In the genomic region with DNA sequence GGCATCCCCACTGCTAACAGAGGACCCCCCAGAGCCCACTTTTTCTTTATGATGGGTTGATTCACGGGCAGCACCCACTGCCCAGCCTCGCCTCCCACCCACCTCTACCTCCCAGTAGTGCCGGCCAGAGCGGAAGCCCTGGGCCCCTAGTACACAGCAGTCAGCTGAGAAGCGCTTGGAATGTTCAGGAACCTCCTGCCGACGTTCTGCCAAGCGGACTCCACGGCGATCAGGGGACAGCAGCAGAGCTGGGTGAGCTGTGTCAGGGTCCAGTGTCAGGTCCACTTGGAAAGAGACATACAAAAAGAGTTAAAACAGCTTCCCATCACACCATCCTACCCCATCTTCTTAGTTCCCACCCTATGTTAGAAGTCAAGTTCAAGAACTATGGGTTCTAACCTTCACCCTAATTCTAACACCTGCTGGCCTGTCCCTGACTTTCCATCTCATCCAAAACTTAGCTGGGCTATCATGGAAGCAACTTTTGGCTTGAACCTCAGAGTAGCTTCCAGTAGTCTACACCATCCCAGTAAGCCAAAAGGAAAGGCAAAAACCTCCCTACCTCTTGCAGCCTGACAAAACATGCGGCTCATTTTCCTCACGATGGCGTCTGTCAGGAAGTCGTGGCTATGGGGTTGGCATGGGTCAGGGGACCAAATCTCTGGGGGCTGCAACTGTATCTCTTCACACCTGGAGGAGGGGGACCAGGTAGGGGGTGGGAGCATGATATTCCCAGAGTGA, we compare ENCODE assay signal across 10 mouse cellular contexts. TPM values are rescaled to one million over a fixed set of nuclear protein-coding genes. Genes with fewer than 3 reads are reported as not detected.
DNase-seq lines count a peak whose midpoint lies in the region; ATAC-seq lines count a peak whose summit lies in the region.
"Had no signal": no experiment of that assay in that cellular context is flagged by ENCODE, and none has a peak within 500 bp of the region (broad histone marks: within the 10 kb centered on the region; RNA-seq: fewer than 3 reads in every experiment).

No protein-coding gene starts in this region.

- H3K4me1 ChIP-seq in heart, embryonic 12.5 days (replicated peaks) = peaks cover 11% of the 10 kb centered on the region; the same call in 1 of the 2 replicates
- peaks cover under 1% of the 10 kb centered on the region; the same call in 1 of the 2 replicates for H3K4me1 ChIP-seq in neural tube, embryonic 12.5 days
- 0 out of 2 replicates have a peak, but pooled peaks cover 6% of the 10 kb centered on the region for H3K4me1 ChIP-seq in limb, embryonic 12.5 days (replicated peaks)

- 64% methylated on average over 14 of the region's 14 CpGs for WGBS in heart, embryonic 12.5 days
- 75% methylated on average over 14 of the region's 14 CpGs for WGBS in neural tube, embryonic 12.5 days
- 69% methylated on average over 14 of the region's 14 CpGs for WGBS in limb, embryonic 12.5 days

- H3K4me2 ChIP-seq in heart, embryonic 12.5 days = no peak overlapping the region
- no peak overlapping the region for H3K4me2 ChIP-seq in neural tube, embryonic 12.5 days (replicated peaks)
- H3K4me2 ChIP-seq in limb, embryonic 12.5 days = no peak overlapping the region
- H3K4me2 ChIP-seq: stomach, embryonic 15.5 days had no signal

- H3K27me3 ChIP-seq in heart, embryonic 12.5 days (replicated peaks) = no peaks in the 10 kb centered on the region
- H3K27me3 ChIP-seq in neural tube, embryonic 12.5 days (replicated peaks) = no peaks in the 10 kb centered on the region
- no peaks in the 10 kb centered on the region for H3K27me3 ChIP-seq in limb, embryonic 12.5 days
- H3K27me3 ChIP-seq: stomach, embryonic 15.5 days had no signal

- no peak for DNase-seq in heart, postnatal 4 days
- DNase-seq in neural tube, embryonic 10.5 days (ENCODE audit: extremely low spot score, low spot score) = no peak
- DNase-seq in cerebellum, adult 11-12 months = no peak
- DNase-seq in spleen, postnatal 4 days (ENCODE audit: low spot score in 2 of 2) = no peak
- DNase-seq in right cerebral cortex, adult 2 months (ENCODE audit: low spot score in 2 of 2) = no peak

- H3K36me3 ChIP-seq in heart, embryonic 12.5 days = peaks cover 98% of the 10 kb centered on the region
- H3K36me3 ChIP-seq in neural tube, embryonic 12.5 days = peaks cover 98% of the 10 kb centered on the region
- peaks cover 98% of the 10 kb centered on the region for H3K36me3 ChIP-seq in limb, embryonic 12.5 days

- H3K4me3 ChIP-seq in heart, embryonic 12.5 days = no peak overlapping the region
- H3K4me3 ChIP-seq in neural tube, embryonic 12.5 days = no peak overlapping the region
- no peak overlapping the region for H3K4me3 ChIP-seq in limb, embryonic 12.5 days (replicated peaks)
- H3K4me3 ChIP-seq: stomach, embryonic 15.5 days had no signal

- H3K9ac ChIP-seq in heart, embryonic 12.5 days = 0 out of 2 replicates have a peak overlapping the region, but pooled peaks have one; percentile 25
- no peak overlapping the region for H3K9ac ChIP-seq in neural tube, embryonic 12.5 days
- H3K9ac ChIP-seq in limb, embryonic 12.5 days (replicated peaks) = no peak overlapping the region
- H3K9ac ChIP-seq: stomach, embryonic 15.5 days had no signal

- 0 out of 2 replicates have a peak, but pooled peaks have one; percentile 26 for ATAC-seq in heart, embryonic 12.5 days (ENCODE audit: insufficient number of reproducible peaks, low FRiP score)
- ATAC-seq in neural tube, embryonic 12.5 days (ENCODE audit: low FRiP score, low read depth) = peak; percentile 23; the same call in 1 of the 2 replicates
- ATAC-seq in limb, embryonic 12.5 days (ENCODE audit: insufficient number of reproducible peaks, insufficient read depth, low FRiP score, low TSS enrichment, low read depth) = 0 out of 2 replicates have a peak, but pooled peaks have one; percentile 37
- ATAC-seq: lung, postnatal 0 days had no signal

- peak overlapping the region; percentile 37 for H3K27ac ChIP-seq in heart, embryonic 12.5 days (ENCODE audit: poor library complexity, severe bottlenecking)
- H3K27ac ChIP-seq in neural tube, embryonic 12.5 days = no peak overlapping the region
- peak overlapping the region; percentile 45; the same call in 1 of the 2 replicates for H3K27ac ChIP-seq in limb, embryonic 12.5 days
- H3K27ac ChIP-seq: stomach, embryonic 15.5 days had no signal

- no peaks in the 10 kb centered on the region for H3K9me3 ChIP-seq in heart, embryonic 12.5 days (replicated peaks)
- H3K9me3 ChIP-seq in neural tube, embryonic 12.5 days = no peaks in the 10 kb centered on the region
- H3K9me3 ChIP-seq in limb, embryonic 12.5 days = no peaks in the 10 kb centered on the region
- H3K9me3 ChIP-seq: stomach, embryonic 15.5 days had no signal

RNA-seq across cellular contexts. Expression of gene Rack1, which starts 7.6 kb away (rescaled TPM):
- 397 and 428 TPM in 2 replicates for polyA plus RNA-seq in heart, embryonic 12.5 days (2016; fragmentation: Nextera tagmentation; extraction: Ambion mirVana)
- 100 to 1,000 TPM; 642 to 663 TPM for total RNA-seq in heart, postnatal 4 days (2021)
- polyA plus RNA-seq in neural tube, embryonic 12.5 days (2016; fragmentation: Nextera tagmentation; extraction: Ambion mirVana) = 432 and 466 TPM in 2 replicates
- polyA plus RNA-seq in limb, embryonic 12.5 days (2016; fragmentation: Nextera tagmentation; extraction: Ambion mirVana) = 646 and 685 TPM in 2 replicates

RNA-seq across cellular contexts. Expression of gene Trim41, which starts 9.4 kb away (rescaled TPM):
- polyA plus RNA-seq in heart, embryonic 12.5 days (2016; fragmentation: Nextera tagmentation; extraction: Ambion mirVana) = 4.3 and 4.4 TPM in 2 replicates
- 10 to 100 TPM; 36.0 to 40.1 TPM for total RNA-seq in heart, postnatal 4 days (2021)
- polyA plus RNA-seq in neural tube, embryonic 12.5 days (2016; fragmentation: Nextera tagmentation; extraction: Ambion mirVana) = 6.4 and 7.6 TPM in 2 replicates
- polyA plus RNA-seq in limb, embryonic 12.5 days (2016; fragmentation: Nextera tagmentation; extraction: Ambion mirVana) = 6.0 and 7.3 TPM in 2 replicates

RNA-seq across cellular contexts. Expression of gene Trim7, which starts 18.2 kb away (rescaled TPM):
- polyA plus RNA-seq in heart, embryonic 12.5 days (2016; fragmentation: Nextera tagmentation; extraction: Ambion mirVana) = 0.39 and 0.52 TPM in 2 replicates
- 1 to 10 TPM; 5.3 to 5.5 TPM for total RNA-seq in heart, postnatal 4 days (2021)
- polyA plus RNA-seq in neural tube, embryonic 12.5 days (2016; fragmentation: Nextera tagmentation; extraction: Ambion mirVana) = 0.68 and 1.8 TPM in 2 replicates
- polyA plus RNA-seq in limb, embryonic 12.5 days (2016; fragmentation: Nextera tagmentation; extraction: Ambion mirVana) = 0.34 and 1.3 TPM in 2 replicates

RNA-seq across cellular contexts. Expression of gene Gm12184, which starts 18.7 kb away (rescaled TPM):
- polyA plus RNA-seq in heart, embryonic 12.5 days (2016; fragmentation: Nextera tagmentation; extraction: Ambion mirVana) = 3.3 and 5.3 TPM in 2 replicates
- 1 to 10 TPM; 4.8 to 5.1 TPM for total RNA-seq in heart, postnatal 4 days (2021)
- polyA plus RNA-seq in neural tube, embryonic 12.5 days (2016; fragmentation: Nextera tagmentation; extraction: Ambion mirVana) = 13.8 and 14.9 TPM in 2 replicates
- polyA plus RNA-seq in limb, embryonic 12.5 days (2016; fragmentation: Nextera tagmentation; extraction: Ambion mirVana) = 4.2 and 13.6 TPM in 2 replicates
